Mouse (Mus musculus) liver, embryonic 14.5 days (tissue): Measurements from ENCODE around the gene Mcts1. TPM values are rescaled to one million over a fixed set of nuclear protein-coding genes. Genes with fewer than 3 reads are reported as not detected.

ENCODE experiments used
- ATAC-seq: fragments of 200-750 bp; cut with Nextera tagmentation; 2 replicates; pipeline ENCODE4 v1.8.0; 2017; ENCODE audit warnings: moderate number of reproducible peaks, mild to moderate bottlenecking, moderate library complexity; ENCODE audit not compliant: insufficient read depth
- DNase-seq, 3 experiments: peaks; one replicate each; pipeline ENCODE4 v3.0.0-alpha.2; 2012 to 2013; ENCODE audit warnings: low read depth in 3 of 3, low spot score in 3 of 3
- H3K27ac ChIP-seq: fragments of 300-500 bp; sonication (generic); 2 replicates; pipeline ENCODE4 v1.5.1; 2014; ENCODE audit warnings: moderate library complexity, mild to moderate bottlenecking, control low read depth, inconsistent platforms
- H3K27me3 ChIP-seq: fragments of 300-500 bp; sonication (generic); 2 replicates; pipeline ENCODE4 v1.6.1; 2014; ENCODE audit warnings: mild to moderate bottlenecking, low read length, moderate library complexity; ENCODE audit not compliant: control insufficient read depth, insufficient read depth
- H3K36me3 ChIP-seq: fragments of 300-500 bp; sonication (generic); replicated peaks from 2 replicates; pipeline ENCODE4 v1.6.1; 2014; ENCODE audit warnings: low read depth; ENCODE audit not compliant: control insufficient read depth, insufficient read depth
- H3K4me1 ChIP-seq, 2 experiments: fragments of 200-500 bp in 1 of 2; fragments of 300-500 bp in 1 of 2; sonication (generic) in 1 of 2; replicated peaks; 2 replicates each; pipeline ENCODE4 v1.6.1; 2012 to 2014; ENCODE audit warnings: antibody characterized with exemption in 1 of 2, inconsistent platforms in 1 of 2, low read length in 1 of 2; ENCODE audit not compliant: control insufficient read depth in 2 of 2, insufficient read depth in 2 of 2
- H3K4me2 ChIP-seq: fragments of 300-500 bp; sonication (generic); 2 replicates; pipeline ENCODE4 v1.6.1; 2014; ENCODE audit warnings: low read depth, mild to moderate bottlenecking, control low read depth, moderate library complexity
- H3K4me3 ChIP-seq, 2 experiments: fragments of 200-500 bp in 1 of 2; fragments of 300-500 bp in 1 of 2; sonication (generic) in 1 of 2; 2 replicates each; pipeline ENCODE4 v1.5.1; 2012 to 2014; ENCODE audit warnings: low read depth in 2 of 2, low read length in 2 of 2, mild to moderate bottlenecking in 2 of 2, control low read depth in 1 of 2, inconsistent platforms in 1 of 2, moderate library complexity in 1 of 2; ENCODE audit not compliant: insufficient read depth in 1 of 2
- H3K9ac ChIP-seq: fragments of 300-500 bp; sonication (generic); replicated peaks from 2 replicates; pipeline ENCODE4 v1.6.1; 2014; ENCODE audit warnings: mild to moderate bottlenecking, control low read depth, moderate library complexity
- H3K9me3 ChIP-seq: fragments of 300-500 bp; sonication (generic); 2 replicates; pipeline ENCODE4 v1.6.1; 2016; ENCODE audit warnings: low read length, mixed read lengths; ENCODE audit not compliant: control insufficient read depth
- CTCF ChIP-seq: IDR thresholded peaks from 2 replicates; pipeline ENCODE4 v1.5.1; 2016; ENCODE audit warnings: antibody characterized with exemption, low read depth, control low read depth
- EP300 ChIP-seq: IDR thresholded peaks from 2 replicates; pipeline ENCODE4 v1.6.1; 2016; ENCODE audit warnings: antibody characterized with exemption, low read depth
- WGBS: fragments of 180-500 bp; shearing (Covaris S2); extraction: QIAGEN DNeasy Blood & Tissue Kit; methylation state at CpG from one replicate; pipeline ENCODE4 v1.1.7; 2014; ENCODE audit not compliant: insufficient replicate concordance; 5-methylcytosine and 5-hydroxymethylcytosine counted together
- polyA plus RNA-seq, 2 experiments: library from polyadenylated mRNA; depleted of rRNA in 1 of 2; stranded (reverse) in 1 of 2; unstranded in 1 of 2; fragments of >200 nt; fragmentation: Nextera tagmentation in 1 of 2; extraction: Ambion mirVana in 1 of 2; gene quantifications; 2 replicates each; pipeline versions ENCODE4 v1.2.1 to v1.2.3; 2012 to 2014

Gene Mcts1
- polyA plus RNA-seq, 2 experiments = 23.8 to 47.8 TPM

DNA sequence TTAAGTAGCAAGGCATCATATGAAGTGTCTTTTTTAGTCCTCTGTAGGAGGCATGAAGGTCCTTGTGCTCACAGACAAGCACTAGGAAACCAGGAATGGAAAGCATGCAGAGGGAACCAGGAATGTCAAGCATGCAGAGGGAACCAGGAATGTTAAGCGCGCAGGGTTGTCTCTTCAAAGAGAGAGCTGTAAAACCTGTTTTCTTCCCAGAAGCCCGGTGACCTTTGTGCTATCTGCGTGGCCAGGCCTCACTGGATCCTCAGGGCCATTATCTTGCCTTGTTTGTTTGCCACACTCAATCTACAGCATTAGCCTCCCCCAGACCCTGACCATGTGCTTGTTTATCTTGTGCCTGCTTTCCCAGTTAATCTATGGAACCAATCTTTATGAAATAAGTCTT lies 10.6 kb upstream of the Mcts1 start:
- Histone ChIP-seq H3K9ac (no peak overlapping the region), H3K4me1 (peaks cover 5 to 29% of the 10 kb centered on the region in 2 experiments; a peak in 3 of 4 replicates), H3K27me3 (no peaks in the 10 kb centered on the region), H3K27ac (no peak overlapping the region; the same call in 1 of the 2 replicates), H3K9me3 (no peaks in the 10 kb centered on the region), H3K4me3 (no peak overlapping the region), H3K4me2 (no peak overlapping the region), H3K36me3 (no peaks in the 10 kb centered on the region)
- DNase-seq (peak in 2 of 3 experiments; percentile 20 to 49), ATAC-seq (peak; percentile 73; the same call in 1 of the 2 replicates)
- TF ChIP-seq EP300 (peak; percentile 57), CTCF (no peak)
- WGBS = 24% methylated on average over 4 of the region's 4 CpGs

GRCm38 (mm10) chrX:38591749-38592148 lies 8.6 kb upstream of the Mcts1 start:
- DNase-seq = peak in 1 of 3 experiments; percentile 16
- Histone ChIP-seq H3K9me3 (no peaks in the 10 kb centered on the region), H3K9ac (no peak overlapping the region), H3K4me2 (no peak overlapping the region), H3K27me3 (no peaks in the 10 kb centered on the region), H3K27ac (no peak overlapping the region), H3K4me3 (no peak overlapping the region), H3K4me1 (peaks cover 5 to 29% of the 10 kb centered on the region in 2 experiments; a peak in 3 of 4 replicates), H3K36me3 (no peaks in the 10 kb centered on the region)
- no peak for TF ChIP-seq EP300
- no peak for TF ChIP-seq CTCF
- WGBS = 42% methylated on average over 3 of the region's 3 CpGs
- ATAC-seq = peak; percentile 55; the same call in 1 of the 2 replicates

DNA sequence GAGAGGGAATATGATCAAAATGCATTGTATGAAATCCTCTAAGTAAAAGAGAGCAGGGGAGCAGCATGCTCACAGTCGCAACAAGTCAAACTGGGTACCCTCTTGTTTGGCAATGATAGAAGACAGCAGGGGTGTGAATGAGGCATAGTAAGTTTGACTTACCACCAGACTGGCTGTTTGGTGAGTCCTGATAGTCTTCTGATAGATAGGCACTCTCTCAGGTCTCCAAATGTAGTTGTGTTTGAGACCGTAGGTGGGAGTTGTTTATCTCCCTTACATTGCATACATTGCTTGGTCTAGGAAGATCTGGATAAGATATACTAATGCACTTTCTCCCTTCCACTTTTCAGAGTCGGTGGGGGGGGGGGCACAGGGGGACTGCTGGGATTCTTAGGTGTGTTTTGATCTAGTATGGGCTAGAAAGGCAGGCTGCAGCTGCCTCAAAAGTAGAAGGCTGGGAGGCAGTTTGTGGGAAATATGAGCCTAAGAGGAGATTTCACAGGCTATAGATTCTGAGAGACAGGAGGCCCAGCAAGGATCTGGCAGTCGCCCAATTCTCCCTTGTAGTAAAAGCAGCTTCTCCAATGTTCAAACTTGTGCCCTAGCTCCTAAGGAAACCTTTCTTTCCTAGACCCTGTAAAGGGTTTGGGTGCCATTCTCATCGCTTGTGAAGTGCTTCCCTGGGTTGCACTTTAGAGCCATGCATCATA lies 7.0 kb upstream of the Mcts1 start:
- Histone ChIP-seq H3K27me3 (no peaks in the 10 kb centered on the region), H3K9ac (no peak overlapping the region), H3K4me2 (no peak overlapping the region; the same call in 1 of the 2 replicates), H3K4me1 (peaks cover 5 to 28% of the 10 kb centered on the region in 2 experiments; a peak in 3 of 4 replicates), H3K4me3 (no peak overlapping the region), H3K9me3 (no peaks in the 10 kb centered on the region), H3K27ac (peak overlapping the region; percentile 31), H3K36me3 (no peaks in the 10 kb centered on the region)
- WGBS = 27% methylated on average over 5 of the region's 5 CpGs
- DNase-seq (peak in 2 of 3 experiments; percentile 35 to 38), ATAC-seq (peak; percentile 74)
- no peak for TF ChIP-seq CTCF
- peak; percentile 63; the same call in 1 of the 2 replicates for TF ChIP-seq EP300

GRCm38 (mm10) chrX:38600995-38601369 lies 604 bp downstream of the Mcts1 start:
- Histone ChIP-seq H3K4me3 (peak overlapping the region; percentile 62 to 87), H3K27me3 (no peaks in the 10 kb centered on the region), H3K36me3 (no peaks in the 10 kb centered on the region), H3K4me2 (peak overlapping the region; percentile 68), H3K4me1 (no peaks in the 10 kb centered on the region), H3K9ac (peak overlapping the region; percentile 59), H3K27ac (no peak overlapping the region), H3K9me3 (no peaks in the 10 kb centered on the region)
- WGBS = 11% methylated on average over 3 of the region's 3 CpGs
- TF ChIP-seq EP300 (no peak), CTCF (no peak)
- ATAC-seq (peak; percentile 41; the same call in 1 of the 2 replicates), DNase-seq (no peak)

DNA sequence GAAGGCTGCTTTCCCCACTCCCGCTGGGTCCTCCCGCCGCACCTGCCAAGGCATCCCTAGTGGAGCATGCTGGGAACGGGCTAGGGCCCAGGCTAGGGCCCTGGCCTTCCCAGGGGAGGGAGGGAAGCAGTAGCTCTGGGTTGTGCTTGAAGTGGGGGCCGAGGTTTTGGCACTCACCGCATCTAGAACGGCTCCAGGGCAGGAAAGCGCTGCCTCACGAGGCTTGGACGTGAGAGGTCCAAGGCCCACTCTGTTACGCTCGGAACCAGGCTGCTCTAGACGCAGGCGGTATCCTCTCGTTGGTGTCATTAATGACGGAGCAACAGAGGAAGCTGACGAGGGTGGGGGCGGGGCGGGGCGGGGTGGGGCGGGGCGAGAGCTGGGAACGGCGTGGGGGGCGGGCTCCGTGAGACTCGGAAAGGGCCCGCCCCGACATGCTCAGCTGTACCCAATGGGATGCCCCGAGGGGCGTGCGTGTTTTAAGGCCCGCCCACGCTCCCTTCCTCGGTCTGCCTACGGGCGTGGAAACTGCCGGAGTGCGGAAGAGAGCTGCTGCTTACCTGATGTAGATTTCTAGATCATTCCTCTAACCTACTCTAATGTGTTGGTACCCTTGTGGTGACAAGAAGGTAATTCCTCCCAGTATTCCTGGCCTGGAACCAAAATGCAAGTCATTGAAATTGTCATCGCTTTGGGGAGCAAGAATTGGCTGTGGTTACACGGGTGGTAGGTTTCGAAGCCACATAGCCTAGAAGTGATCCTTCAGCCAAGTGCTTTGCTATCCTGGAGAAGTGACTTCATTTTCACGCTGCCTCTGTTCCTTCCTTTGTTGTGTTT lies 34.6 kb downstream of the Mcts1 start, which contains the start of gene C1galt1c1:
TSS of gene C1galt1c1 (minus strand) at position 287 of the 837 bp plus-strand sequence.
- ATAC-seq (peak; percentile 99), DNase-seq (peak; percentile 78 to 82 (median 81))
- Histone ChIP-seq H3K27me3 (no peaks in the 10 kb centered on the region), H3K9ac (peak within 1 kb of the TSS; percentile 77), H3K36me3 (no peaks in the 10 kb centered on the region), H3K27ac (peak within 1 kb of the TSS; percentile 72), H3K4me2 (peak within 1 kb of the TSS; percentile 66), H3K4me1 (peaks cover 0 to 4% of the 10 kb centered on the region in 2 experiments; a peak in 2 of 4 replicates), H3K9me3 (no peaks in the 10 kb centered on the region), H3K4me3 (peak within 1 kb of the TSS; percentile 73 to 95)
- 11% methylated on average over 34 of the region's 43 CpGs for WGBS
- TF ChIP-seq EP300 (no peak), CTCF (no peak)
